Mouse (Mus musculus) midbrain, embryonic 13.5 days (tissue): Measurements from ENCODE around the gene Fbxo31. TPM values are rescaled to one million over a fixed set of nuclear protein-coding genes. Genes with fewer than 3 reads are reported as not detected.
A peak's percentile ranks its signal among the peaks of the same experiment; 100 is the strongest.

Experiments used
- ATAC-seq: fragments of 200-750 bp; cut with Nextera tagmentation; 2 replicates; pipeline ENCODE4 v1.8.0; 2017; ENCODE audit warnings: mild to moderate bottlenecking, moderate TSS enrichment, moderate library complexity
- H3K27ac ChIP-seq: fragments of 300-500 bp; sonication (generic); 2 replicates; pipeline ENCODE4 v1.5.1; 2015; ENCODE audit warnings: inconsistent platforms, mild to moderate bottlenecking, moderate library complexity
- H3K27me3 ChIP-seq: fragments of 300-500 bp; sonication (generic); 2 replicates; pipeline ENCODE4 v1.6.1; 2015; ENCODE audit warnings: mild to moderate bottlenecking, inconsistent platforms
- H3K36me3 ChIP-seq: fragments of 300-500 bp; sonication (generic); 2 replicates; pipeline ENCODE4 v1.6.1; 2015; ENCODE audit warnings: mild to moderate bottlenecking, inconsistent platforms
- H3K4me1 ChIP-seq: fragments of 300-500 bp; sonication (generic); replicated peaks from 2 replicates; pipeline ENCODE4 v1.6.1; 2015; ENCODE audit warnings: inconsistent platforms
- H3K4me2 ChIP-seq: fragments of 300-500 bp; sonication (generic); replicated peaks from 2 replicates; pipeline ENCODE4 v1.6.1; 2015; ENCODE audit warnings: moderate library complexity, mild to moderate bottlenecking, inconsistent platforms
- H3K4me3 ChIP-seq: fragments of 300-500 bp; sonication (generic); replicated peaks from 2 replicates; pipeline ENCODE4 v1.5.1; 2015; ENCODE audit warnings: mild to moderate bottlenecking, inconsistent platforms
- H3K9ac ChIP-seq: fragments of 300-500 bp; sonication (generic); replicated peaks from 2 replicates; pipeline ENCODE4 v1.6.1; 2015; ENCODE audit warnings: mild to moderate bottlenecking, inconsistent platforms
- H3K9me3 ChIP-seq: fragments of 300-500 bp; sonication (generic); 2 replicates; pipeline ENCODE4 v1.6.1; 2016; ENCODE audit warnings: mild to moderate bottlenecking, inconsistent platforms
- WGBS: fragments of 180-500 bp; shearing (Covaris S2); methylation state at CpG from one replicate; pipeline ENCODE4 v1.1.7; 2015; 5-methylcytosine and 5-hydroxymethylcytosine counted together
- polyA plus RNA-seq: library from polyadenylated mRNA; unstranded; fragments of >200 nt; fragmentation: Nextera tagmentation; extraction: Ambion mirVana; gene quantifications from 2 replicates; pipeline ENCODE4 v1.2.1, GENCODE M21; 2015

Gene Fbxo31
- polyA plus RNA-seq: 21.3 and 22.9 TPM in 2 replicates

- Histone ChIP-seq H3K4me2 (peak within 1 kb of the TSS; percentile 87), H3K4me3 (peak within 1 kb of the TSS; percentile 66), H3K9ac (peak within 1 kb of the TSS; percentile 86), H3K27ac (peak within 1 kb of the TSS; percentile 75), H3K9me3 (no peaks in the 10 kb centered on the region), H3K36me3 (no peaks in the 10 kb centered on the region), H3K27me3 (peaks cover 4% of the 10 kb centered on the region), H3K4me1 (peaks cover 35% of the 10 kb centered on the region)
- 1% methylated on average over 62 of the region's 63 CpGs for WGBS
- ATAC-seq: peak; percentile 94
These were observed at the start of gene Fbxo31 for GRCm38 (mm10) chr8:121578676-121579451. Fbxo31 (minus strand) TSS chr8:121578806.

GRCm38 (mm10) chr8:121623043-121623442 is 44.4 kb upstream of the Fbxo31 start:
- Histone ChIP-seq H3K27ac (peak overlapping the region; percentile 59), H3K4me1 (peaks cover 53% of the 10 kb centered on the region)
- 77% methylated on average over 8 of the region's 8 CpGs for WGBS

GRCm38 (mm10) chr8:121621879-121622278 is 43.3 kb upstream of the Fbxo31 start:
- Histone ChIP-seq H3K4me3 (no peak overlapping the region), H3K27ac (no peak overlapping the region), H3K9me3 (no peaks in the 10 kb centered on the region), H3K4me1 (peaks cover 53% of the 10 kb centered on the region), H3K9ac (no peak overlapping the region), H3K27me3 (no peaks in the 10 kb centered on the region), H3K36me3 (peaks cover 25% of the 10 kb centered on the region), H3K4me2 (no peak overlapping the region)
- no peak for ATAC-seq
- WGBS: 52% methylated on average over 1 of the region's 1 CpGs

More at GRCm38 (mm10) chr8:121623043-121623442, 44.4 kb upstream of the Fbxo31 start:
- Histone ChIP-seq H3K9me3 (no peaks in the 10 kb centered on the region), H3K9ac (no peak overlapping the region), H3K36me3 (peaks cover 26% of the 10 kb centered on the region), H3K27me3 (no peaks in the 10 kb centered on the region), H3K4me3 (no peak overlapping the region), H3K4me2 (no peak overlapping the region)
- ATAC-seq: no peak

GRCm38 (mm10) chr8:121620801-121621516 is 42.4 kb upstream of the Fbxo31 start:
- Histone ChIP-seq H3K27me3 (no peaks in the 10 kb centered on the region), H3K4me3 (no peak overlapping the region), H3K9ac (no peak overlapping the region), H3K4me1 (peaks cover 47% of the 10 kb centered on the region), H3K4me2 (no peak overlapping the region), H3K36me3 (peaks cover 27% of the 10 kb centered on the region), H3K9me3 (no peaks in the 10 kb centered on the region), H3K27ac (no peak overlapping the region)
- ATAC-seq: no peak
- WGBS: 93% methylated on average over 12 of the region's 12 CpGs

- Histone ChIP-seq H3K27ac (0 out of 2 replicates have a peak overlapping the region, but pooled peaks have one; percentile 15), H3K9ac (0 out of 2 replicates have a peak overlapping the region, but pooled peaks have one; percentile 3), H3K36me3 (peaks cover 34% of the 10 kb centered on the region), H3K9me3 (no peaks in the 10 kb centered on the region), H3K27me3 (no peaks in the 10 kb centered on the region), H3K4me2 (no peak overlapping the region), H3K4me3 (no peak overlapping the region), H3K4me1 (peaks cover 35% of the 10 kb centered on the region)
- 77% methylated on average over 7 of the region's 7 CpGs for WGBS
- ATAC-seq: no peak
These were observed 40.9 kb upstream of the Fbxo31 start for GRCm38 (mm10) chr8:121619401-121619995.

GRCm38 (mm10) chr8:121613419-121613818 is 34.8 kb upstream of the Fbxo31 start:
- H3K36me3 ChIP-seq: peaks cover 59% of the 10 kb centered on the region
- no peak overlapping the region; the same call in 1 of the 2 replicates for H3K27ac ChIP-seq

GRCm38 (mm10) chr8:121609916-121610315 is 31.3 kb upstream of the Fbxo31 start:
- Histone ChIP-seq H3K9ac (no peak overlapping the region), H3K27me3 (no peaks in the 10 kb centered on the region), H3K36me3 (peaks cover 63% of the 10 kb centered on the region), H3K27ac (no peak overlapping the region), H3K4me2 (no peak overlapping the region), H3K9me3 (no peaks in the 10 kb centered on the region), H3K4me3 (no peak overlapping the region), H3K4me1 (peaks cover 3% of the 10 kb centered on the region; the same call in 1 of the 2 replicates)
- 94% methylated on average over 11 of the region's 11 CpGs for WGBS
- no peak for ATAC-seq

More at GRCm38 (mm10) chr8:121613419-121613818, 34.8 kb upstream of the Fbxo31 start:
- ATAC-seq: no peak
- H3K4me2 ChIP-seq: no peak overlapping the region
- H3K27me3 ChIP-seq: no peaks in the 10 kb centered on the region
- H3K9me3 ChIP-seq: no peaks in the 10 kb centered on the region
- H3K4me1 ChIP-seq: peaks cover 3% of the 10 kb centered on the region; the same call in 1 of the 2 replicates
- no peak overlapping the region for H3K9ac ChIP-seq
- no peak overlapping the region for H3K4me3 ChIP-seq

- H3K4me1 ChIP-seq: peaks cover 3% of the 10 kb centered on the region; the same call in 1 of the 2 replicates
- ATAC-seq: no peak
- H3K27ac ChIP-seq: no peak overlapping the region
- no peaks in the 10 kb centered on the region for H3K9me3 ChIP-seq
- no peak overlapping the region for H3K4me2 ChIP-seq
- no peaks in the 10 kb centered on the region for H3K27me3 ChIP-seq
- H3K36me3 ChIP-seq: peaks cover 69% of the 10 kb centered on the region
- no peak overlapping the region for H3K9ac ChIP-seq
- H3K4me3 ChIP-seq: no peak overlapping the region
- WGBS: 93% methylated on average over 15 of the region's 15 CpGs
These were observed 30.6 kb upstream of the Fbxo31 start for GRCm38 (mm10) chr8:121609251-121609650.

GRCm38 (mm10) chr8:121607661-121608060 is 29.1 kb upstream of the Fbxo31 start:
- Histone ChIP-seq H3K4me1 (no peaks in the 10 kb centered on the region), H3K9me3 (no peaks in the 10 kb centered on the region), H3K9ac (no peak overlapping the region), H3K4me2 (no peak overlapping the region), H3K4me3 (no peak overlapping the region), H3K36me3 (peaks cover 83% of the 10 kb centered on the region), H3K27me3 (no peaks in the 10 kb centered on the region), H3K27ac (no peak overlapping the region)
- ATAC-seq: no peak
- WGBS: 97% methylated on average over 5 of the region's 5 CpGs

- no peaks in the 10 kb centered on the region for H3K9me3 ChIP-seq
- 96% methylated on average over 12 of the region's 12 CpGs for WGBS
- H3K27ac ChIP-seq: no peak overlapping the region
- H3K27me3 ChIP-seq: no peaks in the 10 kb centered on the region
- H3K4me2 ChIP-seq: no peak overlapping the region
- no peak overlapping the region for H3K4me3 ChIP-seq
- no peak for ATAC-seq
- no peaks in the 10 kb centered on the region for H3K4me1 ChIP-seq
- H3K9ac ChIP-seq: no peak overlapping the region
- H3K36me3 ChIP-seq: peaks cover 95% of the 10 kb centered on the region
These were observed 25.2 kb upstream of the Fbxo31 start for GRCm38 (mm10) chr8:121603801-121604200.

GRCm38 (mm10) chr8:121602860-121603259 is 24.3 kb upstream of the Fbxo31 start:
- Histone ChIP-seq H3K4me1 (no peaks in the 10 kb centered on the region), H3K9ac (no peak overlapping the region), H3K4me2 (no peak overlapping the region), H3K4me3 (no peak overlapping the region), H3K27me3 (no peaks in the 10 kb centered on the region), H3K36me3 (peaks cover 91% of the 10 kb centered on the region), H3K9me3 (no peaks in the 10 kb centered on the region), H3K27ac (no peak overlapping the region; the same call in 1 of the 2 replicates)
- ATAC-seq: peak; percentile 34; the same call in 1 of the 2 replicates
- 27% methylated on average over 3 of the region's 3 CpGs for WGBS

GRCm38 (mm10) chr8:121602411-121602810 is 23.8 kb upstream of the Fbxo31 start:
- no peaks in the 10 kb centered on the region for H3K27me3 ChIP-seq
- peaks cover 91% of the 10 kb centered on the region for H3K36me3 ChIP-seq
- ATAC-seq: no peak
- no peaks in the 10 kb centered on the region for H3K4me1 ChIP-seq
- WGBS: 94% methylated on average over 12 of the region's 12 CpGs
- no peak overlapping the region for H3K4me2 ChIP-seq
- no peaks in the 10 kb centered on the region for H3K9me3 ChIP-seq
- H3K4me3 ChIP-seq: no peak overlapping the region
- H3K27ac ChIP-seq: no peak overlapping the region; the same call in 1 of the 2 replicates
- no peak overlapping the region for H3K9ac ChIP-seq
